Mouse (Mus musculus): ENCODE measurements around the gene Ifi27.
"Not testable (repeated sequence)": the region's sequence is repeated elsewhere in the genome, so short reads cannot be mapped to it uniquely, and the experiment has no call there.

DNA sequence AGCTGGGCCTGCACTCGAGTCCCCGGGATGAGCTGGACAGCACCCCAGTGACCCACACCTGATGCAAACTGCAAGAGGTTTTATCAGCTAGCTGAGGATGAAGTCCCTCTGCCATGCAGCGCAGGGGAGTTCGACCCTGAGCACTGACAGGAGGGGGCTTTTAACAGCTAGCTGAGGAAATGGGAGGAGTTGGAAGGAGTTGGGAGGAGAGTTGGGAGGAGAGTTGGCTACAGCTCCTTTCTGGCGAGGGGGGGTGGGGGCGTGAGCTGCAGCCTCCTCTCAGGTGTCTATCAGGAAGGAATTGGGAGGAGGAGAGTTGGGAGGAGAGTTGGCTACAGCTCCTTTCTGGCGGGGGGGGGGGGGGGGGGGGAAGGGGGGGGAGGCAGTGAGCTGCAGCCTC is 10.2 kb downstream of the Ifi27 start:
- not testable (repeated sequence) for TF ChIP-seq POLR2A (IDR thresholded peaks at IDR 0.05; ENCODE audit: borderline replicate concordance, extremely low read depth, low read depth, low read length); CTCF (IDR thresholded peaks at IDR 0.05; ENCODE audit: insufficient read depth, low read length)

Data from lung, adult 2 months (tissue).